Mouse (Mus musculus) forelimb bud, embryonic 11.5 days (tissue): ENCODE results near the gene Rit1.
A peak's percentile ranks its signal among the peaks of the same experiment; 100 is the strongest.
"Not testable (repeated sequence)": the region's sequence is repeated elsewhere in the genome, so short reads cannot be mapped to it uniquely, and the experiment has no call there.

Experiments
- DNase-seq: peaks from one replicate; pipeline ENCODE4 v3.0.0-alpha.2; 2012; ENCODE audit warnings: low read depth, low spot score

Gene Rit1

GRCm38 (mm10) chr3:88738641-88739040, 22.0 kb downstream of the Rit1 start:
- peak; percentile 25 for DNase-seq

GRCm38 (mm10) chr3:88740147-88740546, 23.5 kb downstream of the Rit1 start:
- no peak for DNase-seq

DNA sequence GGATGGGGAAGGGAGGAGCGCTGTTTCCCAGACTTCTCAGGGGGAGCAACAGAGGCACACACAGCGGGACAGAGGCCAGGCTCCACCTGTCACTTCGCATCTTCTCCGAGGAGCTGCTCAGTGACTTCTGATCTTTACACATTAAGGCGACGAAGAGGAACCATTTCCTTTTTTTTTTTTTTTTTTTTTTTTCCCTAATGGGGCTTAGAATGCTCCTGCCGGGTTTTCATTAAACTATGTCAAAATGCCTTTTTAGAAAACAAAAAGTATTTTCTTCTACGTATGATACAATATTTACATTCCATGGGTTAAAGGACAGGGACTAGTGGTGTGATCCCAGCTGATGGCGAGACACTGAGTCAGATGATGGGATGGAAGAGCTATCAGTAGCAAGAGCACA, 28.9 kb downstream of the Rit1 start:
- DNase-seq, result no peak

DNA sequence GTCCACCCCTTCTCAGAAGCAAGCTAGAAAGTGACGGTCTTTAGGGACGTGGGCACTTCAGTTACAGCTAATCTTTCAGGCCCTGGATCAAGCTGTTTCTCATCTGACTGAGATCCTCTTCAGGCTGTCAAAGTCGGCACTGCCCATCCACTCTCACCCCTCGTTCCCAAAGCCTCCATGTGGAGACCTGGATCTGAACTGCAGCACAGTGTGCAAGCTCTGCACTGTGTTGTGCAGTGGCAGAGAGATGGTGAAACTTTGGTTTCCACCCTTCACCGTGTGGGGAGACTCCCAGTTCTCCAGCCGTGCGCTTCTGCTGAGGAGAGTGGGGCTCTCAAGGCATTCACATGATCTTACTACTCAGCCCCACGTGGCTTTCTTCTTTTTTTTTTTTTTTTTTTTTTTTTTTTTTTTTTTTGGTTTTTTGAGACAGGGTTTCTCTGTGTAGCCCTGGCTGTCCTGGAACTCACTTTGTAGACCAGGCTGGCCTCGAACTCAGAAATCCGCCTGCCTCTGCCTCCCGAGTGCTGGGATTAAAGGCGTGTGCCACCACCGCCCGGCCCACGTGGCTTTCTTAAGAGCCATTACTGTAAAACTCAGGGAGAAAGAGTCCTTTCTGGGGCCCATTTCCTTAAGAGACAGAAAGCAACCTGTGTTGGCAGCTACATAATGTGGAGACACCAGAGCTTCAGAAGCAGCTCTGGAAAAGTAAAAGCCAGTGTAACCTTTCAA, 29.7 kb downstream of the Rit1 start:
- no peak for DNase-seq

GRCm38 (mm10) chr3:88746871-88747231, 30.2 kb downstream of the Rit1 start:
- DNase-seq, result no peak

DNA sequence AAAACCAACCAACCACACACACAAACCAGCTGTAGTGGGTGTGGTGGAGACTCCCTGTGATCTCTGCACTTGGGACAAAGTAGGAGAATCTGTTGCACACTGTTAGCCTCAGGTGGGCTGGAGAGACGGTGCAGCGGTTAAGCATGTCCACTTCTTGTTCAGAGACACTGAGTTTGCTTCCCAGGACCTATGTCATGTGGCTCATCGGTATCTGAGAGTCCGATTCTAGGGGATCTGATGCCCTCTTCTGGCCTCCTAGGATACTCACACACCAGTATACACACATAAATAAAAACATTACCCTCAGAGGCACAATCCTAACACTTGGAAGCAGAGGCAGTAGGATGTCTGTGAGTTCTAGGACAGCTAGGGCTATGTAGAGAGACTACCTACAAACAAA, 37.6 kb downstream of the Rit1 start:
- no peak for DNase-seq

GRCm38 (mm10) chr3:88755541-88755940, 38.9 kb downstream of the Rit1 start:
- DNase-seq, result no peak

DNA sequence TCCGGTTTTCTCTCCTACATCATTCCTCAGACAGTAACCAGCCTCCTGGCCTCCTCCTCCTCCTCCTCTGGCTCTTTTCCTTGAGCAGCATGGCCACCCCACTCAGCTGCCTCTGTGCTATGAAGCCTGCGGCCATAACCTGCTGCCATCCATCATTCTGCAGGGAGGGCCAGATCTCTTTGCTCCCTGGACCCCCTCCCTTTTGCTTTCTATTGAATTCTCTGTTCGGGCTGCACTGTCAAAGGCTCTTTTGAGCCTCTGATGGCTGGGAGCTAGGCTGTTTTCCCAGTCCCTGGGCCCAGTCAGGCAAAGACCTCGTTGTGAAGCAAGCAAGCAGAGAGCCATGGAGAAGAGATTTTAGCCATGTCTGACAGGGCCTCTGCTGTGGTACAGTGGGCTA, 39.6 kb downstream of the Rit1 start:
- no peak for DNase-seq

- no peak for DNase-seq
Measured at GRCm38 (mm10) chr3:88758045-88758500, 41.4 kb downstream of the Rit1 start.

- DNase-seq, result no peak
Measured at GRCm38 (mm10) chr3:88761619-88762018, 45.0 kb downstream of the Rit1 start.

DNA sequence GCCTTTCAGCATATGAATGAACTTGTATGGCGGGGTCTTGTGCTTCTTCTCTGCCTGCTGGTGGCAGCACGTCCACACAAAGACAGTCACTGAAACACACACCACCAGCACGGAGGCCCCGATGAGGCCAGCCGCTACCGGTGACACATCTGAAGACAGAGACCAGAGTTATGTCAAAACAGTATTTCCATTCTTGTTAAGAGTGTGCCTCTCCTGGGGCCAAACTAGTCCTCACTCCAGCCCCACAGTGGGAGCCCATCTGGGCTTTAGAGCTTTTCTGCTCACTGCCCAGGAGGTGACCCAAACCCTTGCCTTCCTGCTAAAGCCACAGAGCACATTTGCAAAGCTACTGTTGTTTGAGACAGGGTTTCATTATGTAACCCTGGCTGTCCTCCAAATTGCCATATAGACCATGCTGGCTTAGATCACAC, 45.8 kb downstream of the Rit1 start:
- DNase-seq, result no peak

DNA sequence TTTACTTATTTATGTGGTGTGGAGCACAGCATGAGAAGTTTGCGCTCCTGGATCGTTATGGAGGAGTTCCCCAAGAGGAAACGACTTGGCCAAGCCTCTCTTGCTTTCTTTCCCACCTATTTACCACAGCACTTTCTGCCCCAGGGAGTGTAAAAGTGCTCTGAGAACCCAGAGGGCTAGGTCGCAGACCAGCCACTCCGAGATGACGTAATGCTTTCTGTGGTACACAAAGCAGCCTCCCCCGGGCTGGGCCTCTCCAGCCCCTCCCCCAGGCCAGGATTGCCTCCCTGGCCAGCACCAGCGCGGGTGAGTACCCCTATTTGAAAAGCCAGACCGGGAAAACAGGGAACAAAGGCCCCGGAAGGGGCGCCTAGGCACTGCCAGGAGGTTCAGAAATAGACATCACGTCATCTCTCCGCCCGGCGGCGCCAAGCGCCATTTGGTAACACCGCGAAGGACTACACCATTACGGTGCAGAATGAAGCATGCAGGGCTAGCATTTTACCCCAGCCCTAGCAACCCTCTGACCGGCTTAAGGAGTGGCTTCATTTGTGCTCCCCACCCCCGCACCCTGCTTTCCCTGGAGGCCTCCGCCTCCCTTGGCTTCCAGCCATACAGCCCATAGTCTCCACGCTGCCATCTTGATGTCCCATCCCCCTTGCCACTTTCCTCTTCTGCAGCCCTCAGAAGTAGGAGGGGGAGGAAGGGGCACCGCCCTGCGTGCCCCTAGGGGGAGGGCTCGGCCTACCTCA, 54.7 kb downstream of the Rit1 start:
- peak; percentile 44 for DNase-seq

GRCm38 (mm10) chr3:88771941-88772280, 55.3 kb downstream of the Rit1 start:
- DNase-seq, result not testable (repeated sequence)

DNA sequence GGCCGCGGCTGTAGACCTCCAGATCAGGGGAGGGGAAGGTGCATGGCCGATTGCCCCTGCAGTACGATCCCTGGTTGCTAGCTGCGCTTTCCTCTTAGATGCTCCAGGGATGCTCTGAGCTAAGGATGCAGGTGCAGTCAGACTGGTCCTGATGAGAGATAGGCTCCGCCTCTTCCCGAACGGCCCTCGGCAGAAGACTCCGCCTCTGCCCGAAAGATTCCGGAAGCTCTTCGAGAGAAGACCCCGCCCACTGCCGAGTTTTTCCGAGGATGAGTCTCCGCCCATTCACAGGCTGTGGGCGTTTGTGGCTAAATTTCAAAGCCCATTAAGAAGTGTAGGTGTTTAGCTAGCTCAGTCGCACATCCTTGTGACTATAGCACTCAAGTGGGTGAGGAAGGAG, 55.8 kb downstream of the Rit1 start:
- DNase-seq, result peak; percentile 75

GRCm38 (mm10) chr3:88773163-88773562, 56.5 kb downstream of the Rit1 start:
- not testable (repeated sequence) for DNase-seq

DNA sequence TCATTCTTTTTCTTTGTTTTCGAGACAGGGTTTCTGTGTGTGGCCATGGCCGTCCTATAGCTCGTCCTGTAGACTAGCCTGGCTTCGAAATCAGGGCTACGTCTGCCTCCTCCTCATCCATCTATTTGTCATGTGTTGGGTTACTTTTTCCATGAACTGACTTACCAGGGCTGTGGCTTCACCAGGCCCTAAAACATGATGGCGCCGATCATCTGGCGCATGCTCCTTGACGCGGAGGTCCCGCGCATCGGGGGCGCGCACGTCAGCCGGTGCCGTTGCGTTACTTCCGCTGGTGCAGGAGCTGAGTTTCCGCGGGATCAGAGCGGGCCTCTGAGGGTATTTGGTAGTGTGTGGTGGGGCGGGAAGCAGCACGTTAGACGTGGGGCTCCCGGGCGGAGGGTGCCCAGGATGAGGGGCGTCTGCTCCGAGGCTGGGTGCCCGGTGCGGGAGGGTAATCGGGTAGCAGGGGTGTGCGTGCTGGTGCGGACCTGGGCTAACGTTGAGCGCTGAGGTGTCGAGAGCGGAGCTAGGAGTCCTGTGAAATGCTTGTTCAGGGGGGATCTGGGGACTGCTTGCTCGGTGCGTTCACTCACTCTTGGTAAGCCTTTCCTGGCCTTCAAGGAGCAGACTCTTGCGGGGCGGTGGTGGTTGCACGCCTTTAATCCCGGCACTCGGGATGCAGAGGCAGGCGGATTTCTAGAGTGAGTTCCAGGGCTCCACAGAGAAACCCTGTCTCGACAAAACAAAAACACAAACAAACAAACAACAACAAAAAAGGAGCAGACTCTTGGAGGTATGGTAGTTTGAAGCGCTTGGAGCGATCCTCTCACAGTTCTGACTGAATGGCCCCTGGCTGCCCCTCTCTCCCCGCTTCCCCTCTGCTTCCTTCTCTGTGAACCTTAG, 58.6 kb downstream of the Rit1 start, which contains the start of gene Syt11:
Syt11 (minus strand) TSS at position 226 of the 903 bp plus-strand sequence.
- DNase-seq, result peak; percentile 16
